Mouse (Mus musculus) megakaryocyte progenitor cell, adult 5-6 weeks (primary cell): ENCODE results near the gene Rpl9-ps6. TPM values are rescaled to one million over a fixed set of nuclear protein-coding genes. Genes with fewer than 3 reads are reported as not detected.

ENCODE experiments used
- total RNA-seq, 2 experiments: library from RNA; stranded (forward) in 1 of 2; stranded (reverse) in 1 of 2; fragments of 157-497, 149-512 nt in 1 of 2; fragments of 200-1000 nt in 1 of 2; gene quantifications; 2 replicates each; pipeline versions ENCODE4 v1.2.3 to v1.2.4; 2015 to 2017

Rpl9-ps6 gene
- total RNA-seq, 2 experiments from 2014 or later, result 124 to 253 TPM

Other genes starting within 250 kb of the Rpl9-ps6 start
- 15.9 and 24.8 TPM in 2 replicates for gene Sgms1, start 76.9 kb downstream of the Rpl9-ps6 start, total RNA-seq (2015)
- gene Sgms1, start 76.9 kb downstream of the Rpl9-ps6 start, total RNA-seq (2017), result 16.4 and 21.5 TPM in 2 replicates
- gene Minpp1, start 19.2 kb upstream of the Rpl9-ps6 start, total RNA-seq (2015), result 58.3 and 67.6 TPM in 2 replicates
- 45.6 and 53.2 TPM in 2 replicates for gene Minpp1, start 19.2 kb upstream of the Rpl9-ps6 start, total RNA-seq (2017)
- 48.6 and 61.3 TPM in 2 replicates for gene Papss2, start 129.2 kb upstream of the Rpl9-ps6 start, total RNA-seq (2015)
- gene Papss2, start 129.2 kb upstream of the Rpl9-ps6 start, total RNA-seq (2017), result 24.0 and 24.2 TPM in 2 replicates